Mouse (Mus musculus) layer of hippocampus, adult 9-11 months (tissue): ENCODE measurements at regions not wholly inside any gene's neighbourhood (a gene's known extent, or its start where the extent isn't known, plus 50 kb on each side); places are given as distances from the start of the nearest gene placed in this dataset.

Source experiments
- DNase-seq: peaks from one replicate; pipeline ENCODE4 v3.0.0; 2022

GRCm38 (mm10) chr17:52191064-52191682 is 358.1 kb upstream of the Satb1 start:
- DNase-seq, result no peak

- no peak for DNase-seq
These were observed 349.6 kb upstream of the Satb1 start for GRCm38 (mm10) chr17:52182706-52183105.

- DNase-seq, result no peak
These were observed 344.9 kb upstream of the Satb1 start for GRCm38 (mm10) chr17:52177996-52178395.

DNA sequence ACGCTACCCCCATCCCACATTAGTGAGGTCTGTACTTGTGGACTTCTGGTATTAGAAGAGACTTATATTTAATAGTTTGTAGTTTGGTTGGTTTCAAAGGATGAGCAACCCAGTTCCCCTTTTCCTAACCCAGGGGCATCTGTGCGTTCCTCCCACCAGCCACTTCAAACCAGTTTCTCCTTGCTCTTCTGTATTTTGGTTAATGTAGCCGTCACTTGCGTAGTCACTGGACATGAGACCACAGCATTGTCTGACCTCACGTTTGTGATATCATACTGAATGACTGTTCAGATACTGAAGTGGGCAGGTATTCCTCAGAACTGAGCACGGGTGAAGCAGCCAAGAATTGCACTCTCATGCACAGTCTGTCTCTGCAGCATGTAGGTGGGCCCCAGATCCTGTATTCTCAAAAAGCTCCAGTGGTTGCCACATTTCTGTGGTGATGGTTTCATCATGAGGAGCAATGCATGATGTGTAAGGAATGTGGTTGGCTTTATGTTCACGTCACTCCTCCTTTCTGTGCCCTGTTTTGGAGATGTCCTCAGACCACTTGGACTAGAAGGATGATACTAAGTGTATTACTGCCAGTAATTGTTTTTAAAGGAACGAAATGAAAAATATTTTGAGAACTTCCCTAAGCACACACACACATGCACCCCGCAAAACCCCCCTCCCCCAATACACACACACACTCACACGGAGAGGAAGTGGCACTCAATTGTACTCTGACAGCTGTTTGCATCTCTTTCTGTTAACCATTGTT is 335.2 kb upstream of the Satb1 start:
- DNase-seq, result no peak

DNA sequence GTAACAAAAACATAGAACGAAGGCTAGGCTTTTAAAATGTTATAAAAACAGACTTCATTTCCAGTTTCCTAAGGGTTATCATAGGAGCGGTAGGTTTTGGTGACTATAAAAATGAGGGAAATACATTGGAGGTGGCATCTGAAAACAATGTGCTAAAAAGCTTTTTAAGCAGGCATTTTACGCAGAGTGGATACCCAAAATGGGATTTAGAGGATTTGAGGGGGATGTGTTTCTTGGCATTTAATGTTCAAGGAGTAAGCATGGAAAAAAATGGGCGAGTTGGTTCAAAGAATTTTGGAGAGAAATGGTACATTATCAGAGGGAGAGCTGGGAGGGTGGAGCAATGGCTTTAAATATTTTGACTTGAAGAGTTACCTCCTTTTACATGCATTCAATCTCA is 334.6 kb upstream of the Satb1 start:
- no peak for DNase-seq

- DNase-seq, result no peak
These were observed 332.9 kb upstream of the Satb1 start for GRCm38 (mm10) chr17:52165891-52166485.

DNA sequence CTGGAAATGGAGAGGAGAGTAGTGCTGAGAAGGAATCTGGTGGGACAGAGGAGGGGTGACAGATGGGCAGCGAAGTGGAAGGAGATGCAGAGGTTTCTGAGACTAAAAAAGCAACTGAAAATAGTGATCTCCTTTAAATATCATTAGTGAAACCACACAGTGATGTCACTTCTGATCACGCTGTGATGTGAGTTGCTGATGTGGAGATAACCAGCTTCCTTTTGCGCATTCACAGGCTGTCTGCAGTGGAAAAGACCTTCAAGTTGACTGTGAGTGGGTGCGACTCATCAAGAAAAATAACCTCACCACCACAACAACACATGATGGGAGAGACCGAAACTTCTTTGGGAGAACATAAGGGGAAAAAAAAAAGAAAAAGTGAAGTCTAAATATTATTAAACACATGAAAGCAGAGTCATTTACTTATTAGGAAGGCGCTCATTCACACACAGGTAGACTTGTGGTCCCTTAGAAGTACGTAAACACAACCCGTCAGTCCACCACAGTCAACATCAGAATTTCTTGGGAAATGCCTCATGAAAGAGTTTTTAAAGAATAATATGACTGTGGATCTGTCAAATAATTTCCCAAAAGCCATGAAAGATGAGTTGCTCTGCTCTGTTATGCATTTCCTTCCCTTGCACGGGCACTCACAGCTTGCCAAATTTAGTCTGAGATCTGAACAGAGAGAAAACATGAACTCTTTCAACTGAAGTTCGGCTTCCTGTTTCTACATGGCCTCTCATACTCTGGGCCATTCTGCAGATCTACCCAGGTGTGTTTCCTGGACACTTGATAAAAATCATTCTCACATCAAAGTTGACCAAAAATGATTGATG is 329.7 kb upstream of the Satb1 start:
- no peak for DNase-seq

DNA sequence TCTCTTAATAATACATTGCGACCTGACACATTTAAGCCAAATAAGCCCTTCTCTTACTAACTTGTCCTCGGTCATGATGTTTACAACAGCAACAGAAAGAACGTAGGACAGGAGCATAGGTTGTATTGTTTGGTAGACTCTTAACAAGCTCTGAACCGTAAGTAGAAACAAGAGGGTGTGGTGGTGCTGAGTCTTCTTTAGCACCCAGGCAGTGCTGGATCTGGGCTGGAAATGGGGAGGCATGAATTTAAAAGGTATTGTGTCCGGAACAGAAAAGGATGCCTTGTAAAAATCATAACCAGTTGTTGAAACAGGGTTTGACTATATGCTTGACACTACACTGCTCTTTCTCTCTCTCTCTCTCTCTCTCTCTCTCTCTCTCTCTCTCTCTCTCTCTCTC is 317.4 kb upstream of the Satb1 start:
- no peak for DNase-seq

DNA sequence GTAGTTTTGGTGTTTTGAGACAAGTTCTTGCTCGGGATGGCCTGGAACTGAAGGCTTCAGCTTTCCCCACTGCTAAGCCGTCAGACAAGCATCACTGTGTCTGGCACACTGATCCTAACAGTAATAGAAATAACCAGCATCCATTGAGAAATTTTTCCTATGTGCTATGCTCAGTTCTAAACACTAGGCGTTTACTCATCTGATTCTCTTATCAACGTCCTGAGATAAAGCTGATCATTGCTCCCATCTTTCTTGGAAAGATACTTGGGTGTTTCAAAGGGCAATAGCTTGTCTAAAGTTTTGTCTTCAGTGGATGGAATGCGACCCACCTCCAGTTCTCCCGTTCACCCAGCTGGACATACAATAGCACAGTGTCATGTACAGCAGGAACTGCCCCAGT is 316.7 kb upstream of the Satb1 start:
- no peak for DNase-seq

DNA sequence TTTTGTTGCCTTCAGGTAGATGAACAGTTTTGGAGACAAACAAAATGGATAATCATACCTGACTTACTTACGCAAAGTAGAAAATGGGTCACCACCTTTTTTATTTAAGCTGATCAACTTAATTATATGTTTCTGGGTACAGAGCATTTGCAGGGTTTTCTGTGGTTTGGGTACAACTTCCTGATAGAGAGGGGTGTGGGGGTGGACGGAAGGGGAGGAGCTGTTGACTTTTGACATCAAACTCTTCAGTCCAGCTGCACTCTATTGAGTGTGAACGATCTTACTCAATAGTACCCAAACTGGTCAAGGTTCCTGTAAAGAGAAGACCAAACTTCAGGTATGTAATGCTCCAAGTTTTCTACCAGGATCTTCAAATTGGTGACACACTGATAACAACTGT is 316.0 kb upstream of the Satb1 start:
- no peak for DNase-seq

DNA sequence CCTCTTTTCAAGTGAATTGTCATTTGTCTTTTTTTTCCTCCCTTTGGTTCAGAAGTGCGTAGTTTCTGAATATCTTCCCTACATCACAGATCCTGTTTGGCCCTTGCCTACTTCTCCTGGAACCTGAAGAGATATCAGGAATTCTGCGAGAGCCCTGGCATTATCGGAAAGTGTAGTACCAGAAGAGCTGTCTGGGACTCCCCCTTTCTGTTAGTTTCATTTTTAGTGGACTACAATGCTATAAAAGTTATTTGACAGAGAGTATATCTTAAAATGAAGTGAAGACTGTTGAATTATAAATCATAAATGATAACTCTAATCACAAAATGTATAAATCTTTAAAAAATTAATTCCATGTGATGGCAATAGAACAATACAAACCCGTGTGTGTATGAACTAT is 270.8 kb upstream of the Satb1 start:
- DNase-seq, result no peak

GRCm38 (mm10) chr17:52085834-52086233 is 252.7 kb upstream of the Satb1 start:
- no peak for DNase-seq

- no peak for DNase-seq
These were observed 251.4 kb upstream of the Satb1 start for GRCm38 (mm10) chr17:52084455-52084854.

DNA sequence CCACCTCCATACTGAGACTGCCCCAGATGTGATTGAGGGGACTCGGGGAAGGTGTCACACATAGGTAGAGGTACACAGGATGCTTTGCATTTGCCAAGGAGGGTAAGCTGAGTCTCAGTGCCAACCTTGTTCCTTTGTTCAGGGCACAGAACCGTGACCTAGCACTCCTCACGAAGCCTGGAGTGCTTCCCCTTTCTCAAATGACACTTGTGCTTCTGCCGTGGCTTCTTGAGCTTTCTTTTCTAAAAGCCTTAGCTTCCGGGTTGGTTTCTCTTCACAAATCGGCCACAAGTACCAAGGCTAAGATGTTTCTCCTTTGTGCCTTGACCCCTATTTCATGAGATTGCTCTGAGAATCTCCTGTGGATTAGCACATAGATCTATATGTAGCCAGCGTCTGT is 246.2 kb upstream of the Satb1 start:
- DNase-seq, result no peak

GRCm38 (mm10) chr17:52078496-52078895 is 245.4 kb upstream of the Satb1 start:
- peak; percentile 44 for DNase-seq

GRCm38 (mm10) chr17:52077951-52078350 is 244.9 kb upstream of the Satb1 start:
- DNase-seq, result no peak

- DNase-seq, result no peak
These were observed 243.7 kb upstream of the Satb1 start for GRCm38 (mm10) chr17:52076746-52077145.

DNA sequence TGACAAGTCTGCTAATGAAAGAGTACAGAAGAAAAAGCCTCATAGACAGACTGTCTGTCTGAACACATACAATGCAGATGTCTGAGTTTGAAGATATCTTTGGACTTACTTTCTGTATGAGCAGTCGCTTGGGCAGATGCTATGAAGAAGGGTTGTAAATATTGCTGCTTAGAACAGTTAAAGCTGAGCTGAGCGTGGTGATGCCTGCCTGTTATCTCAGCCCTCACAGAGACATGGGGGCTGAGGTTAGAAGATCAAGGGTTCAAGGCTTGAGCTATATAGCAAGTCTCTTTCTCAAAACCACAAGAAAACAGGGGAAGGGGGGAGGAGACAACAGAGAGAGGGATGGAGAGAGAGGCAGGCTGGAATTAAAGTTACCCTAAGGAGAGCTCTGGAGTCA is 234.6 kb upstream of the Satb1 start:
- DNase-seq, result no peak

DNA sequence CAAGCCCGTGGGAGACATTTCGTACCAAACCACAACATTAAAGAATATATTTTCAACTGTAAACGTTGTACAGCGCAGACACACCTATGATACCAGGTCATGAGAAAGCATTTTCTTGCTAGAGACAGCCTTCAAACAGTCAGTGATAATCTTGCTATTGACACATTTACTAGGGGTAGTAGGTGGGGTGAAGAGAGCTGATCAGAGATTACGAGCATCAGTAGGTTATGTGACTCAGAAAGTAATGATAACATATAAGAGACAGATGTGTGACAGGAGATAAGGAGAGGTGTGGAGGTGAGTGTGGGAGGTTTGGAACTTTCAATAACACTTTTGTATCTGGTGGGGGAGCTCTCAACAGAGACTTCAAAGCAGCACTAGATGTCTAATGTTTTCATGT is 231.5 kb upstream of the Satb1 start:
- DNase-seq, result no peak

DNA sequence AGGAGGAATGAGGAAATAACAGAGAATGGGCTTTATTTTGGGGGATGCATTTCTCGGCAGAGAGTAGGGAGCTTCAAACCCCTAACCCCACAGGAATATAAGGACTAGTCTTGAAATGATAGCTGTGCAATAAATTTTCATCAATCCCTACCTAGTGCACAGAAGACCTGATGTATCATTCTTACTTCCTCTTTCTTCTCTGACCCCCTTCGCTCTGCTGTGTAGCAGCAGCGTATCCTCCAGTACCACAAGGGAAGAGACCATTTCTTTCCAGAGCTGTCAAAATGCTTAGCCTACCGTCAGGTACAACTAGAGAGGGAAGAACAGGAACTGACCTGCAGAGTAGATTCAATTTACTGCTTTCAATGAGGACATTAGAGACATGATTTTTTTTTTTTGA is 230.0 kb upstream of the Satb1 start:
- no peak for DNase-seq

GRCm38 (mm10) chr17:52062096-52062665 is 229.1 kb upstream of the Satb1 start:
- no peak for DNase-seq

DNA sequence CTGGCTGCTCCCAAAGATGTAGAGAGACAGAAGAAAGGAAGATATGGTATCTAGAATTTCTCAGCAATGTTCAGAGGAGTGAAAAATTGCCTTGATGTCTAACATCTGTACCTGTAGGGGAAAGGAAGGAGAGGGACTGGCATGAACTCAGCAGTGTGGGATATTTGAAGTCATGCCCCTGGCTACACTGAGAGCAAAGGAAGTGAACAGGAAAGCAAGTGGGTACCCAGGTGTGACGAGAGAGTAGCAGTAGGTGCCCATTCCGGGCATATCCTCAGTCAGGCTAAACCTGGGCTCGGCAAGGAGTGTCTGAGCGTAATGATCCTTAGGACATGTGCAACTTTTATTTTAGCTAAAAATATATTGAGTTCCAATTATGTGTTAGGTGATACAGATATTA is 203.4 kb upstream of the Satb1 start:
- DNase-seq, result no peak

- DNase-seq, result no peak
These were observed 198.0 kb upstream of the Satb1 start for GRCm38 (mm10) chr17:52031079-52031478.
